Mouse (Mus musculus) hindbrain, embryonic 13.5 days (tissue): ENCODE results near the gene Sorcs3. TPM values are rescaled to one million over a fixed set of nuclear protein-coding genes. Genes with fewer than 3 reads are reported as not detected.

Experiments used
- ATAC-seq: fragments of 200-750 bp; cut with Nextera tagmentation; 2 replicates; pipeline ENCODE4 v1.8.0; 2017; ENCODE audit warnings: moderate TSS enrichment; ENCODE audit not compliant: low FRiP score
- H3K27ac ChIP-seq: fragments of 300-500 bp; sonication (generic); 2 replicates; pipeline ENCODE4 v1.5.1; 2015; ENCODE audit warnings: inconsistent platforms, mild to moderate bottlenecking, moderate library complexity
- H3K27me3 ChIP-seq: fragments of 300-500 bp; sonication (generic); 2 replicates; pipeline ENCODE4 v1.6.1; 2015; ENCODE audit warnings: mild to moderate bottlenecking, inconsistent platforms
- H3K36me3 ChIP-seq: fragments of 300-500 bp; sonication (generic); 2 replicates; pipeline ENCODE4 v1.6.1; 2015; ENCODE audit warnings: mild to moderate bottlenecking, inconsistent platforms
- H3K4me1 ChIP-seq: fragments of 300-500 bp; sonication (generic); replicated peaks from 2 replicates; pipeline ENCODE4 v1.6.1; 2015; ENCODE audit warnings: inconsistent platforms
- H3K4me2 ChIP-seq: fragments of 300-500 bp; sonication (generic); 2 replicates; pipeline ENCODE4 v1.6.1; 2015; ENCODE audit warnings: inconsistent platforms, mild to moderate bottlenecking, moderate library complexity
- H3K4me3 ChIP-seq: fragments of 300-500 bp; sonication (generic); 2 replicates; pipeline ENCODE4 v1.5.1; 2015; ENCODE audit warnings: mild to moderate bottlenecking, inconsistent platforms
- H3K9ac ChIP-seq: fragments of 300-500 bp; sonication (generic); 2 replicates; pipeline ENCODE4 v1.6.1; 2015; ENCODE audit warnings: mild to moderate bottlenecking, inconsistent platforms
- H3K9me3 ChIP-seq: fragments of 300-500 bp; sonication (generic); 2 replicates; pipeline ENCODE4 v1.6.1; 2016; ENCODE audit warnings: inconsistent platforms
- WGBS: fragments of 180-500 bp; shearing (Covaris S2); methylation state at CpG from one replicate; pipeline ENCODE4 v1.1.7; 2015; 5-methylcytosine and 5-hydroxymethylcytosine counted together
- polyA plus RNA-seq: library from polyadenylated mRNA; unstranded; fragments of >200 nt; fragmentation: Nextera tagmentation; extraction: Ambion mirVana; gene quantifications from 2 replicates; pipeline ENCODE4 v1.2.1, GENCODE M21; 2015

Gene Sorcs3
- polyA plus RNA-seq, 1 experiment from 2014 or later, result 10.9 TPM

- no peak for ATAC-seq
- 47% methylated on average over 2 of the region's 2 CpGs for WGBS
- H3K9ac ChIP-seq, result no peak overlapping the region
These were observed 565.7 kb downstream of the Sorcs3 start for GRCm38 (mm10) chr19:48771565-48771964.

GRCm38 (mm10) chr19:48779095-48779765 is 573.4 kb downstream of the Sorcs3 start:
- 92% methylated on average over 3 of the region's 3 CpGs for WGBS
- Histone ChIP-seq H3K4me2 (no peak overlapping the region), H3K4me1 (peaks cover 10% of the 10 kb centered on the region), H3K9ac (no peak overlapping the region), H3K27ac (no peak overlapping the region), H3K27me3 (no peaks in the 10 kb centered on the region), H3K9me3 (no peaks in the 10 kb centered on the region), H3K36me3 (no peaks in the 10 kb centered on the region; the same call in 1 of the 2 replicates), H3K4me3 (no peak overlapping the region)
- no peak for ATAC-seq

More at GRCm38 (mm10) chr19:48771565-48771964, 565.7 kb downstream of the Sorcs3 start:
- Histone ChIP-seq H3K36me3 (no peaks in the 10 kb centered on the region; the same call in 1 of the 2 replicates), H3K27me3 (no peaks in the 10 kb centered on the region), H3K4me2 (no peak overlapping the region), H3K4me1 (no peaks in the 10 kb centered on the region), H3K9me3 (no peaks in the 10 kb centered on the region), H3K4me3 (no peak overlapping the region), H3K27ac (no peak overlapping the region)

DNA sequence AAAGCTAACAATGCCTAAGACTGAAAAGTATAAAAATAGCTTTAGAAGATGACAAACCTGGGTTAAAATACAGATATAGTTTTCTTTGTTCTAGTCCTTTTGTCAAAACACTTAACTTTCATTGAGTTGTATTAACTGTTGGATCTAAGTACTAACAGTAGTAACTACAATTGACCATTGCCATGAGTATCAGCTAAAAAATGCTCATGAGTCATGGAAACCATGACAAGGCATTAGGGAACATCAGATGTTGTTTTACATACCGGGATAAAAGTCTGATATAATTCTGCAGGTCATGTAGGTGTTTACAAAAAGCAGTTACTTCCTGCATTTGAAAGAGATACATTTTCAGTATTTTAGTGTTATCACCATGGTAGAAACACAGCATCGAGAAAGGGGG is 575.0 kb downstream of the Sorcs3 start:
- WGBS, result 91% methylated on average over 2 of the region's 2 CpGs
- H3K27ac ChIP-seq, result no peak overlapping the region
- H3K9me3 ChIP-seq, result no peaks in the 10 kb centered on the region
- H3K27me3 ChIP-seq, result no peaks in the 10 kb centered on the region
- no peak overlapping the region for H3K4me2 ChIP-seq
- no peaks in the 10 kb centered on the region; the same call in 1 of the 2 replicates for H3K36me3 ChIP-seq
- ATAC-seq, result no peak
- no peak overlapping the region for H3K9ac ChIP-seq
- no peak overlapping the region for H3K4me3 ChIP-seq
- H3K4me1 ChIP-seq, result peaks cover 10% of the 10 kb centered on the region

- WGBS, result 35% methylated on average over 7 of the region's 7 CpGs
- H3K9me3 ChIP-seq, result no peaks in the 10 kb centered on the region
- H3K4me3 ChIP-seq, result no peak overlapping the region
- H3K9ac ChIP-seq, result no peak overlapping the region
- H3K4me2 ChIP-seq, result no peak overlapping the region
- peaks cover 10% of the 10 kb centered on the region for H3K4me1 ChIP-seq
- no peaks in the 10 kb centered on the region for H3K36me3 ChIP-seq
- no peaks in the 10 kb centered on the region for H3K27me3 ChIP-seq
- peak overlapping the region; percentile 26 for H3K27ac ChIP-seq
- ATAC-seq, result peak; percentile 59
These were observed 576.3 kb downstream of the Sorcs3 start for GRCm38 (mm10) chr19:48782024-48782721.

DNA sequence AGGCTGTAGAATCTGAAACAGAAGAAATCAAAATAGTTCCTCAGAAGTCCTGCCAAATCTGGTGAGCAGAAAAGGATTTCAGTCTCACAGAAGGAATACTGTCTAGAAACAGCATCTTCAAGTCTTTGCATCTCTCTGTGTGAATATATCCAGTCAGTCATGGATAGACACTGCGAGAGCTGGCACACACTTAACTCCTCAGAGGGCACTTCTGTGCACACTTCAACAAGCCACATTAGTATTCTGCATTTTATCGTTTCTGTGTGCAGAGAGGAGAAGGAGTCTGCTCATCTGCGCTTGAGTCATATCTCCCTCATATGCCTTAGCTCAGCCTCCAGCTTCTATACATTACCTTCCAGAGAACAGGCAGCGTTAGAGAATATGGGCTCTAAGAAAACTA is 581.4 kb downstream of the Sorcs3 start:
- H3K27me3 ChIP-seq, result no peaks in the 10 kb centered on the region
- no peaks in the 10 kb centered on the region for H3K9me3 ChIP-seq

DNA sequence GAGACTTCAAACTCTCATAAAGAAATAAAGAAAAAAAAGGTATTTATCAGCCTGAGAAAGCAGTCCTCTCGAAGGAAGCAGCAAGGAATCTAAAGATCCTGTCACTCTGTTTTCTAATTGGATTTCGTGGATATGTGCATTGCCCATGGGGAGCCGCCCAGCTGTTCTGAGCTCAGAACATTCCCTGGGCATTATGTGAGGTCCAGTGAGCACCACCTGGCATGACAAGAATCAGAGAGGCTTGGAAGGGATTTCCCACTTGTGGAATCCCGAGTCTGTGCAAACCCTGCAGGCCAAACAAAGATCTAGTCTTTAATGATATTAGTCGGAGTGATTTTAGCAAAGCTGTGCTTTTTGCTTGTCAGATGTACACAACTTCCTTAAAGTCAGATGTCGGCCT is 598.7 kb downstream of the Sorcs3 start:
- 32% methylated on average over 6 of the region's 6 CpGs for WGBS
- no peak overlapping the region for H3K9ac ChIP-seq
- no peak overlapping the region for H3K27ac ChIP-seq
- no peaks in the 10 kb centered on the region for H3K9me3 ChIP-seq
- no peaks in the 10 kb centered on the region for H3K36me3 ChIP-seq
- H3K4me1 ChIP-seq, result peaks cover 9% of the 10 kb centered on the region; the same call in 1 of the 2 replicates
- no peak overlapping the region for H3K4me2 ChIP-seq
- H3K27me3 ChIP-seq, result no peaks in the 10 kb centered on the region
- ATAC-seq, result no peak
- H3K4me3 ChIP-seq, result no peak overlapping the region

More for the DNA sequence above, 581.4 kb downstream of the Sorcs3 start:
- Histone ChIP-seq H3K27ac (no peak overlapping the region), H3K4me1 (peaks cover 4% of the 10 kb centered on the region), H3K36me3 (no peaks in the 10 kb centered on the region), H3K4me2 (no peak overlapping the region), H3K4me3 (no peak overlapping the region), H3K9ac (no peak overlapping the region)
- ATAC-seq, result no peak
- WGBS, result 89% methylated on average over 4 of the region's 4 CpGs

DNA sequence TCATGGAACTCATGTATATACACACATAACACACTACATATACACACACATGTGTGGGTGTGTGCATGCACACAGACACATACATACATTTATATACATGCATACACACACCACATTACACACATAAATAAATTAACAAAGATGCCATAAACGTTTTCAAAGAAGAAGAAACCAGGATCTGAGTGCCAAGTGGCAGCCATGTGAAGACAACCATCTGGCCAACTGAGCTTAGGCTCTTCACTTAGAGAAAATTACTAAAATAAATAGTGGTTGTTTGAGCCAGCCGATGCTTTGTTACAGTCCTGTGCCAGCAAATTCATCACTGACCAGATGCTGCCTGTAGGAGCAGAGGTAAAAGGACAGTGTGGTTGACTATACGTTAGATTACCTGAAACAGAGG is 605.7 kb downstream of the Sorcs3 start:
- H3K4me2 ChIP-seq, result no peak overlapping the region
- no peak for ATAC-seq
- 68% methylated on average over 3 of the region's 3 CpGs for WGBS
- H3K9ac ChIP-seq, result no peak overlapping the region
- H3K36me3 ChIP-seq, result no peaks in the 10 kb centered on the region
- no peaks in the 10 kb centered on the region for H3K9me3 ChIP-seq
- no peak overlapping the region for H3K27ac ChIP-seq
- H3K27me3 ChIP-seq, result no peaks in the 10 kb centered on the region
- H3K4me1 ChIP-seq, result no peaks in the 10 kb centered on the region
- H3K4me3 ChIP-seq, result no peak overlapping the region

DNA sequence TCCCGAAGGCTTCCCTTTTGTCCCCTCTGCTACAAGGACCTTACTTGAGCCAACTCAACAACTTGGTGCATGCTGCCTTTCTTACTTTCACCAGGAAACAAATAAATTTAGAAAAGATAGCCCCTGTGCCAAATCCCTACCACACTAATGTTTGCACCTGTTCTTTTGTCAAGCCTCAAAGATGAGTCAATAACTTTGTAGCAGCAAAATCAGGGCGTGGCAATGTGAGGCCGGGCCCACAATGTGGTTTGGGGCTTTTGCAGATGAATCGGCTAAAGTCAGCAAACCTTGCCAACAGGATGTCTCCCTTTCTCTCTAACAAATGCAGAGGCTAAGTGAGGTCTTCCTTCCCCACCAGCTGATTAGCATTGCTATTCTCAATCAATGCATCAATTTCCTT is 608.0 kb downstream of the Sorcs3 start:
- no peak overlapping the region for H3K27ac ChIP-seq
- H3K4me3 ChIP-seq, result no peak overlapping the region
- H3K9me3 ChIP-seq, result no peaks in the 10 kb centered on the region
- no peaks in the 10 kb centered on the region for H3K36me3 ChIP-seq
- H3K27me3 ChIP-seq, result no peaks in the 10 kb centered on the region
- no peak for ATAC-seq
- no peak overlapping the region for H3K9ac ChIP-seq
- no peak overlapping the region for H3K4me2 ChIP-seq
- H3K4me1 ChIP-seq, result no peaks in the 10 kb centered on the region
- 93% methylated on average over 4 of the region's 4 CpGs for WGBS

DNA sequence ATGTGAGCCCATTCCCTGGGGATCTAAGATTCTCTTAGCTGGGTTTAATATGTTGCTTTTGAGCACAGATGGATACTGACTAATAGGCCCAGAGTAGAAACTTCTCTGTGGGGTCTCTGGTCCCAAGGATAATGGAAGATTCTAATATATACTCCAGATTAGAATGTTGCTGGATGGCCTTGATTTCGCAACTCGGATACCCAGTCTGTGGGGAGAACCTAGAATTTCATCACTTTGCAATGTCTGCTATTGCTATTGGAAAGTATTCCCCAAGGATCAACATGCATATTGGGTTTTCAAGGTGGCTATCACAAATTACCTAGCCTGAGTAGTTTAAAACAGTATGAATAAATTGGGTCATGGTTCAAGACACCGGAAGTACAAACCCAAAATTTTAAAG is 609.2 kb downstream of the Sorcs3 start:
- no peaks in the 10 kb centered on the region for H3K9me3 ChIP-seq
- H3K27ac ChIP-seq, result no peak overlapping the region
- no peaks in the 10 kb centered on the region for H3K27me3 ChIP-seq
- H3K4me3 ChIP-seq, result no peak overlapping the region
- H3K4me1 ChIP-seq, result no peaks in the 10 kb centered on the region
- 94% methylated on average over 3 of the region's 3 CpGs for WGBS
- no peak overlapping the region for H3K4me2 ChIP-seq
- no peaks in the 10 kb centered on the region for H3K36me3 ChIP-seq
- H3K9ac ChIP-seq, result no peak overlapping the region
- no peak for ATAC-seq

GRCm38 (mm10) chr19:48820493-48821282 is 614.9 kb downstream of the Sorcs3 start:
- ATAC-seq, result no peak
- WGBS, result 73% methylated on average over 5 of the region's 5 CpGs

DNA sequence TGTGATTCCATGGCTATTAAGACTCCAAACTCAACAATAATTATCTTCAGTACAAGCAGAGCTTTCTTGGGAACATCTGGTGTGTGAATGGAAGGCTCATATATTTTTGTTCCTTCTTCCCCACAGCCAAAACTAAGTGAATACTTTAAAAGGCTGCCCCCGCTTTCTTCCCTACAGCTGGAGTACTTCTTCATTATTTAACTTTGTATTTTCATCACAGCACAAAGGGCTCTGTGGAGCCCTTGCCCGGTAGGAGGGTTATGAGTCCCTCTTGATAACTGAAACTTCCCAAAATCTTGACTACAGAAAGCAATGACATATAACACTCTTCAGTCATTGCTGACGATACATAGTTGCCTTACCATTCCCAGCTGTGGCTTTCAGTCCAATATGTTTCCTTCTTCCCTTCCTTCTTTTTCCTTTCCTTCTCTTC is 615.5 kb downstream of the Sorcs3 start:
- Histone ChIP-seq H3K27ac (no peak overlapping the region), H3K4me3 (no peak overlapping the region), H3K9ac (no peak overlapping the region), H3K4me1 (peaks cover 6% of the 10 kb centered on the region; the same call in 1 of the 2 replicates), H3K27me3 (no peaks in the 10 kb centered on the region), H3K4me2 (no peak overlapping the region), H3K9me3 (0 out of 2 replicates have a peak, but pooled peaks cover 3% of the 10 kb centered on the region), H3K36me3 (no peaks in the 10 kb centered on the region)
- ATAC-seq, result no peak
- 71% methylated on average over 3 of the region's 3 CpGs for WGBS

More at GRCm38 (mm10) chr19:48820493-48821282, 614.9 kb downstream of the Sorcs3 start:
- H3K36me3 ChIP-seq, result no peaks in the 10 kb centered on the region
- H3K4me1 ChIP-seq, result peaks cover 6% of the 10 kb centered on the region; the same call in 1 of the 2 replicates
- H3K27me3 ChIP-seq, result no peaks in the 10 kb centered on the region
- no peak overlapping the region for H3K27ac ChIP-seq
- H3K9ac ChIP-seq, result no peak overlapping the region
- H3K4me2 ChIP-seq, result no peak overlapping the region
- H3K9me3 ChIP-seq, result 0 out of 2 replicates have a peak, but pooled peaks cover under 1% of the 10 kb centered on the region
- H3K4me3 ChIP-seq, result no peak overlapping the region

DNA sequence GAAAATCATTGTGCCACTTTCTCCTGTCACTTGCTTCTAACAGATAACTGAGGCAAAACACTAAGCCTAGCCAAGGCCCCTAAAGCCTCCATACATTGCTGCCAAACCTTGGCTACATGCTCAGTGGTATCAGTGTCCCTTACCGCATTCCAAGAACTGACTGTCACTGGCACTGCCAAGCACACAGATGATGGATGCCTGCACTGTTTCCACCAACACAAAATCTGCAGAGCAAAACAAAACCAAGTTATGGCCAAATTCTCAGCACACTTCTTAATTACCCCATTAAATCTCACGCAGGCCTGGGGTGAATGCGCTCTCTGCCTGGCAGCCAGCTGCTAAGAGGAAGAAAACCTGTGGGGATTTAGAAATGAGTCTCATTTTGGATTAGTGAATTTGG is 628.5 kb downstream of the Sorcs3 start:
- 0 out of 2 replicates have a peak, but pooled peaks have one; percentile 39 for ATAC-seq

More for the DNA sequence above, 628.5 kb downstream of the Sorcs3 start:
- H3K4me3 ChIP-seq, result no peak overlapping the region
- H3K27ac ChIP-seq, result no peak overlapping the region
- no peaks in the 10 kb centered on the region for H3K36me3 ChIP-seq
- peaks cover 2% of the 10 kb centered on the region; the same call in 1 of the 2 replicates for H3K4me1 ChIP-seq
- H3K9me3 ChIP-seq, result no peaks in the 10 kb centered on the region
- H3K9ac ChIP-seq, result no peak overlapping the region
- WGBS, result 59% methylated on average over 3 of the region's 3 CpGs
- no peaks in the 10 kb centered on the region for H3K27me3 ChIP-seq
- H3K4me2 ChIP-seq, result no peak overlapping the region
